Mouse (Mus musculus) heart, postnatal 36 days (tissue): ENCODE measurements at regions not wholly inside any gene's neighbourhood (a gene's known extent, or its start where the extent isn't known, plus 50 kb on each side); places are given as distances from the start of the nearest gene placed in this dataset.

ENCODE experiments used
- DNase-seq, 2 experiments: peaks; one replicate each; pipeline ENCODE4 v3.0.0; 2021 to 2022
- intact Hi-C: fragments of 180-260 bp; cut with DNase I; formaldehyde crosslinking; loops from one replicate; pipeline ENCODE4 v1.15.1; 2025

DNA sequence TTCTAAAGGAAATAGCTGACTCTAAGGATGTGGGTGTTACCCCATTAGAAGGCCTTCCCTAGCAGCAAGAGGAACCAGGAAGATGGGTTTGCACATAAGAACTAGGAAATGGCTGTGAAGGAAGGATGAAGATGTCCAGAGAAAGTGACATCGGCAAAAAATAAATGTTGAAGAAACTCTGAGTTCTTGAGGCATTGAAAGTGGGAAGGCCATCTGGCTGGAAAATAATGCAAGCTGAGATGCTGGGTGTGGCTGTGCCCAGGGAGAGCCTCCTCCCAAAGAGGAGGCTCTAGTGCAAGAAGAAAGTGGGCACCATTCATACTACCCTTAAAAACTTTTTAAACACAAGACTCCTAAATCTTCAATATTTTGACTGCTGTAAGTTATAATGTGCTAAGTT lies 99.9 kb upstream of the F13a1 start:
- no peak for DNase-seq
- intact Hi-C loops: no loop called here

DNA sequence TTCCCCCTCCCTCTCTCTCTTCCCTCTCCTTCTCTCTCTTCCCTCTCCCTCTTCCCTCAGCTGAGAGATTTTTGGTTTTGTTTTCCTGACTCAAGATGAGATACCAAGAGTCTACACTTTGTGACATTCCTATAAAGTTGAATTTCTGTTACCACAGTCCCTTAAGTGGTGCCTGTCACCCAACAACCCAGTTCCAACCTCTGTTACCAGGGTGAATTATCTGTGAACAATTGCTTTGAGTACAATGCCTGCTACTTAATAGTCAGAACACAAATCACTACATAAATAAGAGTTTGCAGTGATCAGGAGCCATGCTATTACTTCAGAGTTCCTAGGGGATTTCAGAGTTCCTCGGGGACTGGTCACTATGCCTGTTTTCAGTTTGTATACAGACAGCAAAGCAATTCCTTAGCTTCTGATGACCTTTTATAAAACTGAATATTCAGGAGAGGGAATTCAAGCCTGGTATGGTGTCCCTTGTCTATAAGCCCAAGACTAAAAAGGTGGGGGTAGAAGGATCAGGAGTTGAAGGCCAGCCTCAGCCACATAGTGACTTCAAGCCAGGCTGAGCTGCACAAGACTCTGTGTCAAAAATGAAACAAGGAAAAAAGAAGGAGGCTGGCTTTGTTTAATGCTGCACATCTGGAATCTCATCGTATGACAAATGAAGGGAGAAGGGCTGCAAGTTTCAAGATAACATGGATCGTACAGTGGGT lies 99.2 kb upstream of the F13a1 start:
- intact Hi-C loops: no loop called here
- DNase-seq: no peak

DNA sequence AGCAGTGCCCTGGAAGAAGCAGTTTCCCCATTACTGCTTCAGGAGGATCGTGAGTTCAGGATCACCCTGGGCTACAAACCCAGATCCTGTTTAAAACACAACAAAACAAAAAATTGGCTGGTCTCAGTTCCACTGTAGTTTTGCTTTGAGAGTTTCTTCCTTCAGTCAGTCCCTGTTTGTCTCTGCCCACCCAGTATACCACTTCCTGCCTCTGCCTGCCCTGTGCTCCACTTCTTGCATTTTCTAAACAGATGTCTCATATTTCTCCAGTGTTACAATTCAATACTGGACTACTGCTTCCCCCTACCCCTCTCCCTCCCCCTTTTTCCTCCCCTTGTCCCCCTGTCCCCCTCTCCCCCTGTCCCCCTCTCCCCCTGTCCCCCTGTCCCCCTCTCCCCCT lies 98.6 kb upstream of the F13a1 start:
- no peak for DNase-seq

DNA sequence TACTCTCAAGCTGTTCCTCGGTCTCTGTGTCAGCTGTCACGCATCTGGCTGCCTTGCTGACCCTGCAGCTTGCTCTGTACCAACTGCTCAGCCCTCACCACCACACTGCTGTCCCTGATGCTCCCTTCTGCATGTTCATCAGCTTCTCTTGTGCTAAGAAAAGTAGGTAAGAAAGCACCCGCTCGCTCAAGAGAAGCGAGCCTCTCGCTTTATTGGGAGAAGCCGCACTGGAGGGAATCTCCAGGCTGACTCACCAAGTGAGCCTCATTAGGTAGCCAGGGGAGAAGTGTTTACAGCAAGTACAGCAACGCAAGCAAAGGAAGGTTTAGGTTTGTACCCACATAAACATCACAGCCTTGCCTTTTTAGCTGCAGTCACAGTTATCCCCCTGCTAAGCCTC lies 97.7 kb upstream of the F13a1 start:
- intact Hi-C loops: no loop called here
- no peak for DNase-seq

More for the DNA sequence above, 98.6 kb upstream of the F13a1 start:
- intact Hi-C loops: no loop called here

DNA sequence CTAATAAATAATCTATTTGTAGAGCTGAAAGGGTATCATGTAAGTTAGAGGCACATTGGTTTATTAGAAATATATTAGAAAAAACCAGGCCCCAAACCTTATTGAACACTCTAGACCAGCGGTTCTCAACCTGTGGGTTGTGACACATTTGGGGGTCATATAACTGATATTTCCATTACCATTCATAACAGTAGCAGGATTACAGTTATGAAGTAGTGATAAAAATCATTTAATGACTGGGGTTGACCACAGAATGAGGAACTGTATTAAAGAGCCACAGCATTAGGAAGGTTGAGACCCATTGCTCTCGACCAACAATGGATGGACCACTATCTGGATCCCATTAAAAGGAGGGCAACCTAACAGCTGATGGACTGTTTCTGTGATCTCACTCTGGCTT lies 92.8 kb upstream of the F13a1 start:
- DNase-seq: no peak
- intact Hi-C loops: no loop called here

DNA sequence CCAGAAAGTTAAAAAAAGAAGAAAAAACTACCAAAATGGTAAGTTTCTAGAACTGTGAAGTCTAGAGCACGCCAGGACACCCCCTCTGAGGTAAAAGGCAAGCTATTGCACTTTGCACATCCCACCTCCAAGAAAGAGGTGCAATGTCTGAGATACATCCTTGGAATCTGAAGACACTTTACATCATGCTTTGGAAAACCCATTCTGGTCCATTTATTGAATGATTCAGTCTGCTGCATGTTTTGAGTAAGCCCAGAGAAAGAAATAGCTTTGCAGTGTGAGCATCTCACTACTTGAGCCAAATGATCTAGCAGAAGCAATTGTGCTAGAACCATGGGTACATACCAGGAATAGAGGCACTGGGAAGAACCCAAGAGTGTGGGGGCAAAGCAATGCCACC lies 85.1 kb upstream of the F13a1 start:
- intact Hi-C loops: no loop called here
- DNase-seq: no peak

DNA sequence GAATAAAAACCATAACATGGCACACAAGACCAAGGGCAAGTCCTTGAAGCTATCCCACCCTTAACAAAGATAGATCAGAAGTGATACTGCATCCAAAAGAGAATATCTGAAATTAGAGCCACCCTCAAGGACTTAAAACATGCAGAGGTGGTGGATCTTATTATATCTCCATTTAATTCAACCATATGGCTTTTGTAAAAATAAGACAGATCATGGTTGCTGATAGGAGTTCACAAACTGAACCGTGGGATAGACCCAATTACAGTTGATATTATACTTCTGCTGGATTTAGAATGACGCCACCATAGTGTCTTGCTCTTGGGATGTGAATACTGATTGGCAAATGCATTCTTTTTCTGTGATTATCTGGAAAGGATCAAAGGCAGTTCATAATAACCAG lies 84.5 kb upstream of the F13a1 start:
- intact Hi-C loops: no loop called here
- no peak for DNase-seq

DNA sequence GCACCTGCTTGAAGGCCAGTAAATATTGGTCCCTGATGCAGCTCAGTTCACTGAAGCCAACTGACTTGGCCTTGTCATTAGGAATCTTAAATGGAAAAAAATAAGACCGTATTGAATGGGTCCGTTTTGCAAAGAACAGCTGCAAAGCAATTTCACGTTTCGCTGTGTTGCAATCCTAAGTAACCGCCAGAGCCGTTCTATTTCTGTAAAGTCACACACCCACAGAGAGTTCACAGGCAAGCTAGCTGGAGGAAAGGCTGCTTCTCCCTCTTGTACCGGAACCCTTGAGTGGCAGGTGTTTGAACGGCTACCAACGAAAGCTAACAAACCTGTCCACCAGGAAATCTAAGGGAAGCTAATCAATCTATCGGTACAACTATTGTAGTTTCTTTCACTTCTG lies 80.6 kb upstream of the F13a1 start:
- DNase-seq: peak; percentile 7 to 30
- intact Hi-C loops: no loop called here

DNA sequence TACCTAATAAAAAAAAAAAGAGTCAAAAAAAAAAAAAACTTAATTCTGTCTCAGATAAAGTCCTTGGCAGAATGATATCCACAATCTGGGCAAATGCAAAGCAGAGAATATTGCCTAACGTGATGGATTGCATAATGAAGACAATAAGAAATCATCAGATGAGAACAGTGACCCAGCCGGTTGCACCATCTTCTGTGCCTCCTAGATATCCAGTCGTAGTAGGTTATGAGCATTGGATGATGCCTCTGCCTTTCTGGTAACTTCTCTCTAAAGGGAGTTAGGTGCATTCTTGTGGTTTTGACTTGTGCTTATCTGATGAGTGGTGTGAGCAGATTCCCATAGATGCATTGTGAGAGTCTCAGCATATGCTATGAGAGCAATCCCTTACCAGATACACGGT lies 71.6 kb upstream of the F13a1 start:
- intact Hi-C loops: no loop called here
- no peak for DNase-seq

DNA sequence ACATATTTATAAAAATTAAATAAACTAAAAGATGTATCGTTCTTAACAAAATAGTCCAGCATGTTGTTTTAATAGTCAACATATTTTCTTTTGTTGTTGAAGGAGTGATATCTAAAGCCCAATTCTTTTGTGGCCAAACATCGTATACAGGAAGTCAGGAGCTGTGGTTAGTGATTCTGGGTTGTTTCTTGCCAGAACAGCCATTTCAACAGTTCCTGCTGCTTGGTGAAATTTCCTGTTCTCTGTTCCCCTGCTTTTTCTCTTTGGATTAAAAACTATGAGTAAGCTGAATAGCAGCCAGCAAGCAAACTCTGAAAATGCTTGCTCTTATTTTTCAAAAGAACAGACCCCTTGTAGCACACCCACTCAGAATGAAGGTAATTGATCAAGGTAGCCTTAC lies 70.2 kb upstream of the F13a1 start:
- no peak for DNase-seq
- intact Hi-C loops: no loop called here

DNA sequence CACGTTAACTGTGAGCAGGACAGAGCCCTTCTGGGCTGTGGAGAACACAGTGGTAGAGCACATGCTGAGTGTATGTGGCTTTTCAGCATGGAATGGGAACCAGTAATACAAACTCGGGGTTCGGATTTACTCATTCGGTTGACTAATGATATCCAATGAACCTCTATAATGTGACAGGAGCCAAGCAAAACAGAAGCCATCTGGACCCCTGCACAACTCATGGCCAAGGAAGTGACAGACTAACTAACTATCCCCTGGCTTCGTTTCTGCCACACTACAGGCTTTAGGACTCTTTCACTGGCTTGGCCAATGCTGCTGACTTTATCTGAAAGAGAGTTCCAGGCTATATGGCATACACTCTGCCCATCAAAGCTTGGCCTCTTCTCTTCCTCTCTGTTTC lies 64.3 kb upstream of the F13a1 start:
- no peak for DNase-seq
- intact Hi-C loops: no loop called here

DNA sequence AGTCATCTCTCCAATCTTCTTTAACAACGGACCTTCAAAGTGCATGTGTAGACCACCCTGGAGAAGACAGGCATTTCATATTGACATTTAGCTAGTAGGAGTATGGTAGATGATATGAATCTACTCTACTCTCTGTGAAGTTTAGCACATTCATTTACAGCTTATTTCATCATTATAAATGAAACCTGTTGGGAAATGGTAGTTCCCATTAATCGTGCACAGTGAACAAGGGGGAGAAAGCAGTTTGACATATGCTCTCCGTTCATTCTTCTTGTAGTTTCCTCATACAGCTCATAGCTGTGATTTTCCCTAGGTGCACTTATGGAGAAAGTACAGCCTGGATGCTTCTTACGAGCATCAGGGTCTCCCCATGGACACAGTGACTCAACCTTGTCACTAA lies 61.7 kb upstream of the F13a1 start:
- DNase-seq: no peak
- intact Hi-C loops: no loop called here

DNA sequence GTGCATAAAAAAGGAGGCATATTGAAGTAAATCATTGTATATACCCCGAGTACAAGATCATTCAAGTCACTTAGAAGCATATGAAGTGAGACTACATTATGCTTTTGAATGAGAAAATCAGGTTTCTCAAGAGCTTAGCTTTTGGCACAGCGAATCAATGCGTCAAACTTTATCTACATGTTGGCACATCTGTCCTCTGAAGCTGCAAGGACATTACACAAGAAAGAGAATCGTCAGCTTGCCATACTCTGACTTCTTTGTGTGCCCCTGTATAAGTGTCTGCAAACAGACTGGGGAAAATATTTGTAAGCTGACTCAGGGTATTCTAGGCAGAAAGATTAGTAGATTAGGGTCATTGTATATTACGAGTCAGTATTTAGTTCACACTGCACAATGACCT lies 57.7 kb upstream of the F13a1 start:
- no peak for DNase-seq
- intact Hi-C loops: no loop called here

DNA sequence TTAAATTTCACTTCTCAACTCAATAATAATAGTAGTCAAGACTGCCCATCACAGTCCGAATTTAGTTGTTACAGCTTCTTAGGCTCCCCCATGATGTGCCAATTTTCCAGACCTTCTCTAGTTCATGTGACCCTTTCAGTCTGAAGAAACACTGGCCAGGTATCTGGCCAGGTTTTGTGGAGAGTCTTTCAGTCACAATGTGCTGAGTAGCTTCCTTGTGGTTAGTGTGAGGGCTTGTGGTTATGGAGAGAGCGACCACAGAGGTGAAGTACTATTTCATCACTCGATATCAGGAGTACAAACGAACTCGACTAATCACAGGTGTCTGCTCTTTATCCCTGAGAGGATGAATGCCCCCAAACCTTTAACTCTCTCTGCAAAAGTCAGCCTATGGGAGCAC lies 56.0 kb upstream of the F13a1 start:
- no peak for DNase-seq
- intact Hi-C loops: no loop called here

DNA sequence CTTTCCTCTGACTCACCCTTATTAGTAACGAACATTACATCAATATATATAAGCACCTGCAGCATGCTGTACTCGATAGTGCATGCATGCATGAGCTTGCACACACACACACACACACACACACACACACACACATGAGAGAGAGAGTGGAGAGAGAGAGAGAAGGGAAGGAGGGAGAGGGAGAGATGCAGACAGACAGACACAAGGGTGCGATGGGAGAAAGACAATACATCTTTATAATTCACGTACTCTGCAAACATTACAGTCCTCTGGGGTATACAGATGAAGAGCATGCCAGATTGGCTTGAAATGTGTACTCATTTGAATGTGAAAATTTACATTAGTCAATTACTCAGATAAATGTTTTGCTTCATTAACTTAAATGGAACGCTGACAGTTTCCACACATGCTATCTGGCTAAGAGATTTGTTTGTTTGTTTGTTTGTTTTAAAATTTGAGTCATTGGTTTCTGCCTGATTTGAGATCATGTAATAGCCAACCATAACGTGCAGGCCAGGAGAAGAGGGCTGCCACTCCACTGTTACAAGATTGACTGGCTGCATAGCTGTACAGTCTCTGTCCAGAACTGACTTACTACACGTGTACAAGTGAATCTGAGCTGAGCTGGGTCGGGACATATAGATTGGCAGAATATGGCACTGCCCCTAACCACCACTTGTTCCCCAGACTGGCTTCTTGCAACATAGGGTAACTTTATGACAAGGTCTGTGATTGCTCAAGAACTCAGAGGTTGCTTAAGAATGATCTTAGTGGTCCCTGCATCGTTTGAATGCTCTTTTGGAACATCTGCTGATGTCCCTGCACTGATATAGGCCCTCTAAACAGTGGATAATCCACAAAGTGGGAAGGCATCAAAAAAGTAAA lies 54.6 kb upstream of the F13a1 start:
- intact Hi-C loops: no loop called here
- no peak for DNase-seq

DNA sequence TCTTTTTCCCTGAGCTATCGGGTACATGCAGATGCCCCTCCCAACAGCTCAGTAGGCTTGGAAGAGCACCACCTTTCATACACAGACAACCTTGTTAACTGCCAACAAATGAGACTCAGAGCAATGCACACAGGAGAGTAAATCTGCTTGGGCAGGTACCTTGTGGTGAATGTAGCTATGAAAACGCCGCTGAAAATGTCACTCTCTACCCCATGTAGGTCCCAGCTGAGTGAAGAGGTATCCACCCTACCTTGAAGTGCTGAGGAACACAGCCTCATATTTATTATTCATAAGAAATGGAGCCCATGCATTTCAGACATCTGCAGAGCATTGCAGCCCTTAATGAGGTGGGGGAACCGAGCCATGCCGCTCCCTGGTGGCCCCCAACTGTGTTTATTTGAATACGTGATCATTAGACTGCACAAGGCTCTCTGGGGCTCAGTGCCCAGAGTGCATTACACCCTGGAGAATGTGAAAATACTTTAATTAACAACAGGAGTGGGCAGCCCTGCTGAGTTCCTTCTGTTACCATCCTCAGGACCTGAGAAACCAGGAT lies 53.8 kb upstream of the F13a1 start:
- intact Hi-C loops: no loop called here
- DNase-seq: no peak

DNA sequence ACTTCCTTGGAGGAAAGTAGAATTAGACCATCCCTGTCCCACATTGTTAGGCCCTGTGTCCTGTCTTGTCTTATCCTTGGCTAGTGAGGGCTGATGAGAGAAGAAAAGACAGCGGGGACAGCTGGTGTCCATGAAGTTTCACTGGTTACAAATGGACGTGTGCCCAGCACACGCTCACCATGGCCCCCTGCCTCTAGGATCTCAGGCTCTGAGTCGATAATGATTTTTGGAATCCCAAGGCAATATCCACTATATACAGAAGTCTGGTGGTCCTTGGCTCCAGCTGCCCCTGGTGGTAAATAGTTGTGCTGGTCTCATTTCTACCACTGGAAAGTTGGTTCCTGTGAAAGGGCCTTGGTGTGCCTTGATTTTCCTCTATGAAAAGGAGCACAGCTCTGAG lies 51.7 kb upstream of the F13a1 start:
- intact Hi-C loops: no loop called here
- DNase-seq: no peak
